Mouse (Mus musculus) effector memory CD4-positive, alpha-beta T cell, adult 5 months (primary cell): ENCODE results near the gene Wfikkn2. TPM values are rescaled to one million over a fixed set of nuclear protein-coding genes. Genes with fewer than 3 reads are reported as not detected.

Experiments
- polyA plus RNA-seq: library from polyadenylated mRNA; unstranded; fragments of 100-300 nt; shearing (Covaris generic); gene quantifications from one replicate; pipeline ENCODE4 v1.2.1, GENCODE M21; 2017

Wfikkn2 gene
- 2.6 TPM for polyA plus RNA-seq

GRCm38 (mm10) chr11:94245955-94246788 is at the start of gene Wfikkn2:
TSS of gene Wfikkn2 (minus strand) at chr11:94246005.

GRCm38 (mm10) chr11:94281199-94282181 is 35.7 kb upstream of the Wfikkn2 start, which contains the start of gene Gm21885:
TSS of gene Gm21885 (plus strand) at chr11:94281873.

GRCm38 (mm10) chr11:94211124-94211603 is 34.6 kb downstream of the Wfikkn2 start, which contains the start of gene Tob1:
TSS of gene Tob1 (plus strand) at chr11:94211454.

Other genes starting within 250 kb of the Wfikkn2 start
- gene Spag9, start 249.9 kb downstream of the Wfikkn2 start, polyA plus RNA-seq, result 184 TPM
- gene Tob1, start 34.6 kb downstream of the Wfikkn2 start, polyA plus RNA-seq, result 213 TPM
- not detected for gene Gm21885, start 35.9 kb upstream of the Wfikkn2 start, polyA plus RNA-seq
- 70.6 TPM for gene Luc7l3, start 76.0 kb upstream of the Wfikkn2 start, polyA plus RNA-seq
- 44.5 TPM for gene Ankrd40, start 82.0 kb upstream of the Wfikkn2 start, polyA plus RNA-seq
- 2.5 TPM for gene Abcc3, start 147.0 kb upstream of the Wfikkn2 start, polyA plus RNA-seq
- not detected for gene Cacna1g, start 228.2 kb upstream of the Wfikkn2 start, polyA plus RNA-seq
- not detected for gene Spata20, start 240.2 kb upstream of the Wfikkn2 start, polyA plus RNA-seq